Mouse (Mus musculus): Measurements from ENCODE around the gene Osbpl6. TPM values are rescaled to one million over a fixed set of nuclear protein-coding genes. Genes with fewer than 3 reads are reported as not detected.

Osbpl6 gene
- total RNA-seq, 2 experiments from 2014 or later = 33.8 to 36.3 TPM

GRCm38 (mm10) chr2:76492224-76492623 is 85.9 kb downstream of the Osbpl6 start:
- intact Hi-C loops (cut with DNase I) = no loop called here
- no peak for DNase-seq

- intact Hi-C loops (cut with DNase I) = no loop called here
- no peak for DNase-seq
Observed at GRCm38 (mm10) chr2:76496006-76496748, 89.9 kb downstream of the Osbpl6 start.

GRCm38 (mm10) chr2:76496749-76497140 is 90.4 kb downstream of the Osbpl6 start:
- intact Hi-C loops (cut with DNase I) = no loop called here
- no peak for DNase-seq

- DNase-seq = no peak
- intact Hi-C loops (cut with DNase I) = no loop called here
Observed at GRCm38 (mm10) chr2:76498891-76499290, 92.6 kb downstream of the Osbpl6 start.

GRCm38 (mm10) chr2:76504122-76504839 is 98.0 kb downstream of the Osbpl6 start:
- intact Hi-C loops (cut with DNase I) = no loop called here
- DNase-seq = no peak

GRCm38 (mm10) chr2:76504989-76505388 is 98.7 kb downstream of the Osbpl6 start:
- intact Hi-C loops (cut with DNase I) = no loop called here
- DNase-seq = no peak

- DNase-seq = no peak
- intact Hi-C loops (cut with DNase I) = no loop called here
Observed at GRCm38 (mm10) chr2:76511281-76511721, 105.0 kb downstream of the Osbpl6 start.

GRCm38 (mm10) chr2:76512133-76512532 is 105.8 kb downstream of the Osbpl6 start:
- intact Hi-C loops (cut with DNase I) = no loop called here
- DNase-seq = no peak

GRCm38 (mm10) chr2:76512888-76513287 is 106.6 kb downstream of the Osbpl6 start:
- DNase-seq = no peak
- intact Hi-C loops (cut with DNase I) = no loop called here

- no peak for DNase-seq
- intact Hi-C loops (cut with DNase I) = no loop called here
Observed at GRCm38 (mm10) chr2:76513296-76513695, 107.0 kb downstream of the Osbpl6 start.

GRCm38 (mm10) chr2:76517471-76517870 is 111.2 kb downstream of the Osbpl6 start:
- intact Hi-C loops (cut with DNase I) = no loop called here
- no peak for DNase-seq

- intact Hi-C loops (cut with DNase I) = no loop called here
- no peak for DNase-seq
Observed at GRCm38 (mm10) chr2:76518407-76519063, 112.2 kb downstream of the Osbpl6 start.

GRCm38 (mm10) chr2:76521585-76521984 is 115.3 kb downstream of the Osbpl6 start:
- intact Hi-C loops (cut with DNase I) = no loop called here
- no peak for DNase-seq

- intact Hi-C loops (cut with DNase I) = no loop called here
- DNase-seq = no peak
Observed at GRCm38 (mm10) chr2:76524451-76524850, 118.1 kb downstream of the Osbpl6 start.

GRCm38 (mm10) chr2:76525645-76526044 is 119.3 kb downstream of the Osbpl6 start:
- no peak for DNase-seq

GRCm38 (mm10) chr2:76532490-76533126 is 126.3 kb downstream of the Osbpl6 start:
- intact Hi-C loops (cut with DNase I) = loop anchor here (5.0 kb wide), 1 partner anchor 45 kb away; no protein-coding TSS in a partner anchor
- DNase-seq = no peak

More at GRCm38 (mm10) chr2:76525645-76526044, 119.3 kb downstream of the Osbpl6 start:
- intact Hi-C loops (cut with DNase I) = no loop called here

GRCm38 (mm10) chr2:76534932-76535331 is 128.6 kb downstream of the Osbpl6 start:
- no peak for DNase-seq
- intact Hi-C loops (cut with DNase I) = loop anchor here (5.0 kb wide), 1 partner anchor 48 kb away; no protein-coding TSS in a partner anchor

GRCm38 (mm10) chr2:76541900-76542299 is 135.6 kb downstream of the Osbpl6 start:
- intact Hi-C loops (cut with DNase I) = no loop called here
- DNase-seq = no peak

GRCm38 (mm10) chr2:76542921-76543320 is 136.6 kb downstream of the Osbpl6 start:
- DNase-seq = no peak
- intact Hi-C loops (cut with DNase I) = no loop called here

GRCm38 (mm10) chr2:76545539-76545938 is 139.2 kb downstream of the Osbpl6 start:
- intact Hi-C loops (cut with DNase I) = no loop called here
- no peak for DNase-seq

- intact Hi-C loops (cut with DNase I) = no loop called here
Observed at GRCm38 (mm10) chr2:76548171-76548570, 141.9 kb downstream of the Osbpl6 start.

More at GRCm38 (mm10) chr2:76548171-76548570, 141.9 kb downstream of the Osbpl6 start:
- no peak for DNase-seq
